Comparison of ENCODE assay signal across 20 mouse cellular contexts in the genomic region with DNA sequence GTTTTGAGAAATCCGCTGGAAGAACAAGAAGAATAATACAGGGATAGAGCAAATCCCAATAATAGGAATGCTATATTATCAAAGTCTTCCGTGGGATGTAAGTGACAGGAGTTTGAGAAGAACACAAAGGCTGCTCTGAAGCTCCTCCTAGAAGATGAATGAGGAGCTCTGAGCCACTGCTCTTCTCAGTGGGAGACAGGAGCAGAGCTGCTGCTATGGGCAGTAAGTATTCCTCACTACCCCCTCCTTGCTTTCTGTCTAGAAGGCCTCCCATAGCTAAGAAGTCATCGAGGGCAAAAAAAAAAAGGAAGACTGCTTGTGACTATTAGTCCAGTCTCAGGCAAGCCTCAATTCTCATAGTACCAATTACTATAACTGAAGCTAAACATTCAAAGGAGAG. TPM values are rescaled to one million over a fixed set of nuclear protein-coding genes. Genes with fewer than 3 reads are reported as not detected.
DNase-seq lines count a peak whose midpoint lies in the region; ATAC-seq and TF ChIP-seq lines count a peak whose summit lies in the region.
"Had no signal": no experiment of that assay in that cellular context is flagged by ENCODE, and none has a peak within 500 bp of the region (broad histone marks: within the 10 kb centered on the region; RNA-seq: fewer than 3 reads in every experiment).

No protein-coding gene starts in this region.

- no peak overlapping the region for H3K4me2 ChIP-seq in midbrain, embryonic 11.5 days
- no peak overlapping the region for H3K4me2 ChIP-seq in midbrain, embryonic 13.5 days (replicated peaks)
- no peak overlapping the region for H3K4me2 ChIP-seq in midbrain, postnatal 0 days (ENCODE audit: low read depth, low read length, poor library complexity, severe bottlenecking)
- H3K4me2 ChIP-seq: embryonic facial prominence, embryonic 12.5 days; forebrain, embryonic 15.5 days; heart, embryonic 13.5 days; hindbrain, embryonic 15.5 days had no signal

- WGBS in midbrain, embryonic 11.5 days, result 32% methylated on average over 3 of the region's 3 CpGs
- WGBS in midbrain, embryonic 13.5 days, result 16% methylated on average over 3 of the region's 3 CpGs
- WGBS in midbrain, postnatal 0 days, result 17% methylated on average over 3 of the region's 3 CpGs

- H3K9ac ChIP-seq in midbrain, embryonic 11.5 days (ENCODE audit: low read length), result no peak overlapping the region
- H3K9ac ChIP-seq in midbrain, embryonic 13.5 days (replicated peaks), result no peak overlapping the region
- no peak overlapping the region for H3K9ac ChIP-seq in MEL (ENCODE audit: control insufficient read depth, low read depth, low read length, poor library complexity, severe bottlenecking)
- H3K9ac ChIP-seq in midbrain, postnatal 0 days (replicated peaks; ENCODE audit: low read length, poor library complexity, severe bottlenecking), result no peak overlapping the region
- H3K9ac ChIP-seq: embryonic facial prominence, embryonic 12.5 days; forebrain, embryonic 15.5 days; heart, embryonic 13.5 days; hindbrain, embryonic 15.5 days had no signal

- no peak overlapping the region for H3K27ac ChIP-seq in midbrain, embryonic 11.5 days (ENCODE audit: low read depth, low read length)
- H3K27ac ChIP-seq in midbrain, embryonic 13.5 days, result no peak overlapping the region
- H3K27ac ChIP-seq in MEL (ENCODE audit: control insufficient read depth, low read depth, low read length), result no peak overlapping the region
- H3K27ac ChIP-seq in midbrain, postnatal 0 days (ENCODE audit: low read depth, low read length), result no peak overlapping the region
- H3K27ac ChIP-seq: embryonic facial prominence, embryonic 12.5 days; forebrain, embryonic 15.5 days; heart, embryonic 13.5 days; hindbrain, embryonic 15.5 days had no signal

- no peaks in the 10 kb centered on the region for H3K27me3 ChIP-seq in midbrain, embryonic 11.5 days (ENCODE audit: control insufficient read depth, insufficient read depth, low read length)
- H3K27me3 ChIP-seq in midbrain, embryonic 13.5 days, result no peaks in the 10 kb centered on the region
- H3K27me3 ChIP-seq in MEL (ENCODE audit: control insufficient read depth in 1 of 2, insufficient read depth in 2 of 2, low read length in 2 of 2), result no peaks in the 10 kb centered on the region
- no peaks in the 10 kb centered on the region for H3K27me3 ChIP-seq in midbrain, postnatal 0 days (ENCODE audit: insufficient read depth, low read length)
- H3K27me3 ChIP-seq: embryonic facial prominence, embryonic 12.5 days; forebrain, embryonic 15.5 days; heart, embryonic 13.5 days; hindbrain, embryonic 15.5 days had no signal

- DNase-seq in embryo, embryonic 11 days, result peak; percentile 6
- no peak for DNase-seq in embryo, embryonic 9.5 days (ENCODE audit: extremely low spot score)
- no peak for DNase-seq in midbrain, embryonic 11.5 days (ENCODE audit: low spot score, missing footprints)
- no peak for DNase-seq in MEL (ENCODE audit: low read depth, low spot score)
- peak; percentile 8 for DNase-seq in midbrain, postnatal 0 days (ENCODE audit: low spot score)
- DNase-seq: adrenal gland, postnatal 14 days; B cell, adult 2 months; cerebellum, adult 2 months; cerebellum, postnatal 10 days; gastrocnemius, postnatal 36 days; heart, adult 11 months; heart, postnatal 36 days had no signal

- peaks cover 18% of the 10 kb centered on the region for H3K79me2 ChIP-seq in MEL (ENCODE audit: control insufficient read depth, insufficient read depth, low read length, poor library complexity)

- TF ChIP-seq POLR2A in MEL (IDR thresholded peaks at IDR 0.05; ENCODE audit: control insufficient read depth in 1 of 2, insufficient read depth in 1 of 2, low read depth in 1 of 2, low read length in 2 of 2, poor library complexity in 1 of 2), result no peak

- ATAC-seq in midbrain, embryonic 11.5 days (ENCODE audit: low FRiP score), result peak; percentile 73
- no peak for ATAC-seq in midbrain, embryonic 13.5 days
- no peak for ATAC-seq in midbrain, postnatal 0 days (ENCODE audit: low FRiP score)
- ATAC-seq in inflammation-experienced regulatory T-cells, adult 6 months, result no peak
- ATAC-seq: CD4-positive, CD25-positive, alpha-beta regulatory T cell, adult 4 months; forebrain, embryonic 15.5 days had no signal

- no peak overlapping the region for H3K4me3 ChIP-seq in midbrain, embryonic 11.5 days (ENCODE audit: low read depth, low read length)
- H3K4me3 ChIP-seq in midbrain, embryonic 13.5 days (replicated peaks), result no peak overlapping the region
- H3K4me3 ChIP-seq in MEL (ENCODE audit: control insufficient read depth in 1 of 2, insufficient read depth in 1 of 2, low read depth in 2 of 2, low read length in 2 of 2), result no peak overlapping the region
- H3K4me3 ChIP-seq in midbrain, postnatal 0 days (ENCODE audit: low read depth, low read length), result no peak overlapping the region
- H3K4me3 ChIP-seq: embryonic facial prominence, embryonic 12.5 days; forebrain, embryonic 15.5 days; heart, embryonic 13.5 days; hindbrain, embryonic 15.5 days had no signal

- H3K4me1 ChIP-seq in midbrain, embryonic 11.5 days (ENCODE audit: control insufficient read depth, insufficient read depth, low read length), result peaks cover 11% of the 10 kb centered on the region
- H3K4me1 ChIP-seq in midbrain, embryonic 13.5 days (replicated peaks), result peaks cover 19% of the 10 kb centered on the region
- peaks cover 0 to 2% of the 10 kb centered on the region in 2 experiments; a peak in 1 of 4 replicates for H3K4me1 ChIP-seq in MEL (ENCODE audit: control insufficient read depth in 1 of 2, insufficient read depth in 2 of 2, low read length in 2 of 2)
- H3K4me1 ChIP-seq in midbrain, postnatal 0 days (ENCODE audit: insufficient read depth, low read length), result no peaks in the 10 kb centered on the region; the same call in 1 of the 2 replicates
- H3K4me1 ChIP-seq: forebrain, embryonic 15.5 days had no signal

- no peak for TF ChIP-seq CTCF in MEL (IDR thresholded peaks at IDR 0.05 in 2 of 3, conservative IDR thresholded peaks at IDR 0.05 in 1 of 3; ENCODE audit: control insufficient read depth in 1 of 3, insufficient read depth in 1 of 3, low read depth in 2 of 3, low read length in 3 of 3, poor library complexity in 1 of 3, severe bottlenecking in 1 of 3)
- TF ChIP-seq CTCF in midbrain, postnatal 0 days (IDR thresholded peaks at IDR 0.05), result no peak

- no peak for TF ChIP-seq EP300 in MEL (IDR thresholded peaks at IDR 0.05; ENCODE audit: low read depth in 1 of 2, low read length in 2 of 2)

- no peaks in the 10 kb centered on the region for H3K36me3 ChIP-seq in midbrain, embryonic 11.5 days (ENCODE audit: control insufficient read depth, insufficient read depth, low read length)
- H3K36me3 ChIP-seq in midbrain, embryonic 13.5 days, result no peaks in the 10 kb centered on the region
- H3K36me3 ChIP-seq in MEL (ENCODE audit: control insufficient read depth in 1 of 2, insufficient read depth in 2 of 2, low read length in 2 of 2), result peaks cover 4 to 13% of the 10 kb centered on the region in 2 experiments
- H3K36me3 ChIP-seq in midbrain, postnatal 0 days (ENCODE audit: insufficient read depth, low read length), result no peaks in the 10 kb centered on the region
- H3K36me3 ChIP-seq: embryonic facial prominence, embryonic 12.5 days; forebrain, embryonic 15.5 days; hindbrain, embryonic 15.5 days had no signal

- TF ChIP-seq RAD21 in MEL (IDR thresholded peaks at IDR 0.05; ENCODE audit: low read depth, low read length), result no peak

- no peaks in the 10 kb centered on the region for H3K9me3 ChIP-seq in midbrain, embryonic 11.5 days (ENCODE audit: control insufficient read depth, low read length)
- H3K9me3 ChIP-seq in midbrain, embryonic 13.5 days, result no peaks in the 10 kb centered on the region
- no peaks in the 10 kb centered on the region for H3K9me3 ChIP-seq in MEL (replicated peaks; ENCODE audit: insufficient read depth, low read length)
- H3K9me3 ChIP-seq in midbrain, postnatal 0 days (ENCODE audit: low read length), result no peaks in the 10 kb centered on the region
- H3K9me3 ChIP-seq: embryonic facial prominence, embryonic 12.5 days; forebrain, embryonic 15.5 days; G1E; heart, embryonic 13.5 days; hindbrain, embryonic 15.5 days had no signal

TF ChIP-seq in MEL, 35 proteins besides CTCF, POLR2A, EP300 and RAD21:
- TF ChIP-seq ZNF384 (IDR thresholded peaks at IDR 0.05; ENCODE audit: low read depth, low read length) (peak; percentile 38; the same call in 1 of the 2 replicates), MYB (IDR thresholded peaks at IDR 0.05; ENCODE audit: low read depth, low read length) (no peak)

RNA-seq across cellular contexts. Expression of a gene that starts 30.3 kb away (rescaled TPM):
- polyA plus RNA-seq in midbrain, embryonic 11.5 days (2014; fragmentation: Nextera tagmentation; extraction: Ambion mirVana), result 27.6 and 28.5 TPM in 2 replicates
- 12.0 and 12.2 TPM in 2 replicates for polyA plus RNA-seq in midbrain, embryonic 13.5 days (2015; fragmentation: Nextera tagmentation; extraction: Ambion mirVana)
- total RNA-seq in MEL (2012; rRNA removed), result 15.2 and 20.8 TPM in 2 replicates
- 10 to 100 TPM in 1 of 2 experiments, not detected in 1; 18.6 TPM for polyA plus RNA-seq in MEL (2012; ENCODE audit: insufficient read depth in 1 of 2, insufficient read length in 2 of 2, low read depth in 1 of 2, low replicate concordance in 2 of 2, missing spikeins in 1 of 2)
- 36.2 and 42.9 TPM in 2 replicates for total RNA-seq in midbrain, postnatal 0 days (2014; rRNA removed)
- 5.4 and 6.8 TPM in 2 replicates for polyA plus RNA-seq in midbrain, postnatal 0 days (2015; fragmentation: Nextera tagmentation; extraction: Ambion mirVana)
- polyA plus RNA-seq in inflammation-experienced regulatory T-cells, adult 6 months (2017; shearing (Covaris generic)), result 10 to 100 TPM; 34.4 to 45.8 (median 43.1) TPM

Comparison
In these comparisons a context has a peak if more than half of its experiments do, and no peak if none do; other contexts are left out.
1. DNase-seq: peak in embryo, embryonic 11 days (single experiment) and midbrain, postnatal 0 days (single experiment); none in embryo, embryonic 9.5 days (single experiment), midbrain, embryonic 11.5 days (single experiment) and MEL (single experiment).